Mouse (Mus musculus): ENCODE data around the gene Zfp84.

GRCm38 (mm10) chr7:29777372-29777771 lies 9.0 kb downstream of the Zfp84 start:
- TF ChIP-seq CTCF (IDR thresholded peaks at IDR 0.05; ENCODE audit: insufficient read depth, low read depth, low read length) (no peak), POLR2A (IDR thresholded peaks at IDR 0.05; ENCODE audit: insufficient read depth, low read depth, low read length) (no peak)
